Mouse (Mus musculus) spleen, adult 2 months (tissue): Measurements from ENCODE around the gene Mapk8ip2.

Source experiments
- CTCF ChIP-seq: fragments of 200-500 bp; IDR thresholded peaks from 2 replicates; pipeline ENCODE4 v1.5.1; 2011; ENCODE audit warnings: mild to moderate bottlenecking, inconsistent platforms; ENCODE audit not compliant: insufficient read depth, insufficient read length, insufficient replicate concordance; ENCODE audit errors: extremely low read depth
- POLR2A ChIP-seq: fragments of 200-500 bp; IDR thresholded peaks from 2 replicates; pipeline ENCODE4 v1.6.1; 2011; ENCODE audit warnings: low read depth, low read length, inconsistent platforms

GRCm38 (mm10) chr15:89431271-89431670 lies 22.4 kb upstream of the Mapk8ip2 start:
- TF ChIP-seq POLR2A (no peak), CTCF (no peak)
